Mouse (Mus musculus) kidney, postnatal 4 days (tissue): ENCODE results near the gene Spata5.
"Not testable (repeated sequence)": the region's sequence is repeated elsewhere in the genome, so short reads cannot be mapped to it uniquely, and the experiment has no call there.

Experiments used
- DNase-seq, 2 experiments: peaks; one replicate each; pipeline ENCODE4 v3.0.0; 2021; ENCODE audit warnings: mixed read lengths in 2 of 2

The Spata5 gene

GRCm38 (mm10) chr3:37510055-37511032 lies 90.6 kb downstream of the Spata5 start:
- DNase-seq = no peak

- DNase-seq = peak; percentile 67 to 69
Measured at GRCm38 (mm10) chr3:37515485-37515884, 95.8 kb downstream of the Spata5 start.

- no peak for DNase-seq
Measured at GRCm38 (mm10) chr3:37516379-37516778, 96.7 kb downstream of the Spata5 start.

- no peak for DNase-seq
Measured at GRCm38 (mm10) chr3:37518611-37519010, 98.9 kb downstream of the Spata5 start.

GRCm38 (mm10) chr3:37520334-37521023 lies 100.8 kb downstream of the Spata5 start:
- DNase-seq = no peak

GRCm38 (mm10) chr3:37532079-37532478 lies 112.4 kb downstream of the Spata5 start:
- no peak for DNase-seq

GRCm38 (mm10) chr3:37540701-37541100 lies 121.0 kb downstream of the Spata5 start:
- not testable (repeated sequence) for DNase-seq

- DNase-seq = no peak
Measured at GRCm38 (mm10) chr3:37546351-37546750, 126.7 kb downstream of the Spata5 start.

- DNase-seq = no peak
Measured at GRCm38 (mm10) chr3:37550190-37550589, 130.5 kb downstream of the Spata5 start.

GRCm38 (mm10) chr3:37550594-37550993 lies 130.9 kb downstream of the Spata5 start:
- DNase-seq = no peak

GRCm38 (mm10) chr3:37551486-37551885 lies 131.8 kb downstream of the Spata5 start:
- no peak for DNase-seq

- no peak for DNase-seq
Measured at GRCm38 (mm10) chr3:37552244-37552643, 132.5 kb downstream of the Spata5 start.

- no peak for DNase-seq
Measured at GRCm38 (mm10) chr3:37553371-37554033, 133.8 kb downstream of the Spata5 start.

GRCm38 (mm10) chr3:37556412-37557113 lies 136.9 kb downstream of the Spata5 start:
- DNase-seq = peak; percentile 33 to 50

GRCm38 (mm10) chr3:37557741-37558479 lies 138.2 kb downstream of the Spata5 start:
- DNase-seq = no peak

GRCm38 (mm10) chr3:37559339-37559738 lies 139.6 kb downstream of the Spata5 start:
- DNase-seq = no peak

GRCm38 (mm10) chr3:37561466-37561865 lies 141.8 kb downstream of the Spata5 start:
- no peak for DNase-seq

GRCm38 (mm10) chr3:37566097-37566496 lies 146.4 kb downstream of the Spata5 start:
- DNase-seq = no peak

- DNase-seq = no peak
Measured at GRCm38 (mm10) chr3:37567505-37567904, 147.8 kb downstream of the Spata5 start.

GRCm38 (mm10) chr3:37568780-37569179 lies 149.1 kb downstream of the Spata5 start:
- no peak for DNase-seq

GRCm38 (mm10) chr3:37569661-37570566 lies 150.2 kb downstream of the Spata5 start:
- DNase-seq = peak; percentile 14 to 35
